Mouse (Mus musculus): ENCODE measurements around the gene Tas2r108. TPM values are rescaled to one million over a fixed set of nuclear protein-coding genes. Genes with fewer than 3 reads are reported as not detected.

The Tas2r108 gene
- total RNA-seq (2023) = not detected

GRCm38 (mm10) chr6:40493229-40493628, at the start of gene Tas2r108:
Tas2r108 (plus strand) TSS chr6:40493529.

GRCm38 (mm10) chr6:40470916-40471719, 22.2 kb upstream of the Tas2r108 start, which contains the start of gene Ssbp1:
Ssbp1 (plus strand) TSS chr6:40471352.

GRCm38 (mm10) chr6:40490933-40491332, 2.4 kb upstream of the Tas2r108 start, which contains the start of gene Tas2r137:
Tas2r137 (plus strand) TSS chr6:40491233.

GRCm38 (mm10) chr6:40519408-40519807, 26.1 kb downstream of the Tas2r108 start, which contains the start of gene Prss37:
Prss37 (minus strand) TSS chr6:40519508.

Other genes with a start within 250 kb of the Tas2r108 start
- 37.0 TPM for gene Agk, start 168.4 kb upstream of the Tas2r108 start, total RNA-seq (2023)
- 24.5 TPM for gene E330009J07Rik, start 57.4 kb upstream of the Tas2r108 start, total RNA-seq (2023)
- gene Wee2, start 54.4 kb upstream of the Tas2r108 start, total RNA-seq (2023) = not detected
- 53.6 TPM for gene Ssbp1, start 22.2 kb upstream of the Tas2r108 start, total RNA-seq (2023)
- not detected for gene Tas2r137, start 2.3 kb upstream of the Tas2r108 start, total RNA-seq (2023)
- gene Prss37, start 26.0 kb downstream of the Tas2r108 start, total RNA-seq (2023) = not detected
- gene Olfr461, start 61.5 kb downstream of the Tas2r108 start, total RNA-seq (2023) = not detected
- gene Olfr460, start 76.0 kb downstream of the Tas2r108 start, total RNA-seq (2023) = not detected
- not detected for gene Clec5a, start 92.3 kb downstream of the Tas2r108 start, total RNA-seq (2023)
- not detected for gene Tas2r138, start 119.8 kb downstream of the Tas2r108 start, total RNA-seq (2023)
- gene Mgam, start 135.3 kb downstream of the Tas2r108 start, total RNA-seq (2023) = 0.21 TPM